Mouse (Mus musculus): ENCODE data around the gene Pak3.

GRCm38 (mm10) chrX:143573691-143574090 lies 55.3 kb downstream of the Pak3 start:
- TF ChIP-seq CTCF (IDR thresholded peaks at IDR 0.05; ENCODE audit: control insufficient read depth, insufficient read depth, low read length) (no peak), POLR2A (IDR thresholded peaks at IDR 0.05; ENCODE audit: borderline replicate concordance, control insufficient read depth, low read depth, low read length) (no peak)
